Mouse (Mus musculus): ENCODE results near the gene Papln. TPM values are rescaled to one million over a fixed set of nuclear protein-coding genes. Genes with fewer than 3 reads are reported as not detected.
A peak's percentile ranks its signal among the peaks of the same experiment; 100 is the strongest.

Gene Papln
- total RNA-seq, 4 experiments from 2014 or later: 3.7 to 4.7 (median 3.9) TPM

DNA sequence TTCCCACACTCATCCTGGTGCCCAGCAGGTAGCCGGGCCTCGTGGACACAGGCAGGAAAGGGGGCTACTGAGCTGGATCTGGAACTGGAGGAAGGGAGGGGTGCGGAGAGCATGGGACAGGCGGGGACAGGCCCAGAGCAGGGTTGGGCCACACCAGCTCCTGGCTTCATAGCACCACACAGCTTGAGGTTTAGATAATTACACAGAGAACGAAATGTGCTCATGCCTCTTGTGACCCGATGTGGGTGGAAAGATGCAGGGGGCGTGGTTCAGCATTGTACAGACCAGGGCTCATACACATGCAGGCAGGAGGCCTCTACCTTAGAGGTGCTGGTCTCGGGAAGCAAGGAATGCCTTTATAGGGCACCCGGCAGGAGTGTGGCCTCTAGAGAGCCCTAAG, 4.4 kb downstream of the Papln start:
- no peak for DNase-seq (ENCODE audit: low spot score in 2 of 2)

DNA sequence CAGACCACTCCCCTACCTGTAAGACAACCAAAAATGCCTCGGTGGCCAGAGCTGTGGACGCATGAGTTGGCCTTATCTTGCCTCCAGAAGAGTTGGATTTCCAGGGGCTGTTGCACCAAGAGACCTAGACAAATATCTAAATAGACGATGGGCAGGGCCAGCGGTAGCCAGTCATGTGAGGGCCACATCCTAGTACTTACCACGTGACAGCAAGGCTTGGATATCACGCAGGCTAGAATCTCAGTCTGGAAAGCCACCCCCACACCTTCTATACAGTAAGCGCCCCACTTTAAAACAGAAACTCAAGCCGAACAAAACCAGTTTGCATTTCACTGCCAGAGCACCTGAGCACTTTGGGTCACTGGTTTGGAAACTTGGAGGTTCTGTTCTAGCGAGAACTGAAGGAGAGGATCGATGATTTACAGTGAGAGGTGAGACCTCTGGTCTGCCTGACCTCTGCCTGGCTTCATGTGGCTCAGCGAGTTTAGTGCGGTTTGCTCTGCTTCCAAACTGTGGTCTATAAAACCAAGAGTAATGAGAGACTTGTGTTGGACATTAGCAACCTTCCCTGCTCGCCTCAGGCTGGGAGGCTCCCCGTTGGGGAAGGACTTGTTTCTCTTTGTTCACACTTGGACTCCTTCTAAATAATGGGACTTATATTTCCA, 4.9 kb downstream of the Papln start:
- no peak for DNase-seq (ENCODE audit: low spot score in 2 of 2)

DNA sequence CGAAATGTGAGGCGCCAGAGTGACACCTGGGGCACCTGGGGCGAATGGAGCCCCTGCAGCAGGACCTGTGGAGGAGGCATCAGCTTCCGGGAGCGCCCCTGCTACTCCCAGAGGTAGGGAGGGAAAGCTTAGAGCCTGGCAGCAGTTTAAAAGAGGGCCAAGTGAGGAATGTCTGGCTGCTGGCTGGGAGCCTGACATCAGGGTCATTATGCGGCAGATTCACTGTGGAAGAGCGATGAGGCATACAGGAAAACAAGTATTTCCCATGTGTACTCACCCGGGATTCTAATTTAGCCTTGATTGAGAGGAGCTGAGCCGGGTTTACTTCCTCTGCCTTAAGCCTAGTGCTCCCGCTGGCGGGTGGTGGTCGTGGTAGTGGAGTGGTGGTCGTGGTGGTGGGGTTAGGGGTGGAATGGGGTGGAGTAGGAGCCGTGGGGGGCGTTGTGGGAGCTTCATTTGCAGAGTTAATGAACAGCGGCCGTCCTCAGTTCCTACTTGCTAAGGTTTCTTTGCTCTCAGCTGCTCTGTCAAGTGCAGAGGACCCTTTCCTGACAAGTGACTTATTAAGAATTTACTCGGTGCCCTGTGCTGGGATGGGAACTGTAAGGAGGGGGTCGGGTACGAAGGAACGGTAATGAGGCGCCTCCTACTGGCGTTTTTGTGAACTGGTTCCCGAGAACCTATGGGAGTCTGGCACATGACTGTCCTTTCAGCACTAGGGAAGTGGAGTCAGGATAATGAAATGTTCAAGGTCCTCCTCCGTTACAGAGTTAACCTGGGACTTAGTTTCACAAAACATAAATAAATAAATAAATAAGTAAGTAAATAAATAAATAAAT, 7.2 kb downstream of the Papln start:
- peak in 1 of 2 experiments; percentile 33 for DNase-seq (ENCODE audit: low spot score in 2 of 2)

DNA sequence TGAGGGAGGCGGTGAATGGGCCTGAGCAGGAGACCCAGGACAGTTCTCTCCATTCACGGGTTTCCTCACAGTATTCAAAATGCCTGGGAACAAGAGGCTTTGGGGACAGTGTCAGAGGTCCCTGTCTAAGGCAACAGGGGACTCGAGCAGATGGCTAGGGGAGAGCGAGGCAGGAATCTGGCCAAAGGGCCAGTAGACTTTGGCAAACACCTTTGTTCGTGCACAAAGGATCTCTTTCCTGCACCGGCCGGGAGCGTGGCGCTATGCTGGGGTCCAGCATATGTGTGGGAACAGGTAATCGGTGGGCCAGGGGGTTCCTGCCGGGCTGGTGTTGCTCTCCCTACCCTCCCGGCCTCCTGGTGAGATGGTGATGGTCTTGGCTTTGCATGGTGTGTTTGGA, 12.2 kb downstream of the Papln start:
- DNase-seq (ENCODE audit: low spot score in 2 of 2): no peak

DNA sequence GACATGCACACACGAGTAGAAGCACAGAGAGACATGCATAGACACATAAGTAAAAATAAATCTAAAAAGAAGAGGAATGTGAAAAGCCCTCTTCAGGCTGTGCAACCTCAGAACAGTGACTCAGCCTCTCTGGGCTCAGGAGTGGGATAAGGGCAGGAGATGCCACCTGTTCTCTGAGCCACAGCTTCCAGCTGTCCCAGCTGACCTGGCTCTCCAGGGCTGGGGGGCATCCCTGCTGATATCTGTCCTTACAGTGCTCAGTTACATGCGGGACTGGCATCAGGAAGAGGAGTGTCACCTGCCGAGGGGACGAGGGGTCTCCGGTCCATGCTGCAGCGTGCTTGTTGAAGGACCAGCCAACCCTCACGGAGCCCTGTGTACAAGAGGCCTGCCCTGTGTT, 13.3 kb downstream of the Papln start:
- no peak for DNase-seq (ENCODE audit: low spot score in 2 of 2)

DNA sequence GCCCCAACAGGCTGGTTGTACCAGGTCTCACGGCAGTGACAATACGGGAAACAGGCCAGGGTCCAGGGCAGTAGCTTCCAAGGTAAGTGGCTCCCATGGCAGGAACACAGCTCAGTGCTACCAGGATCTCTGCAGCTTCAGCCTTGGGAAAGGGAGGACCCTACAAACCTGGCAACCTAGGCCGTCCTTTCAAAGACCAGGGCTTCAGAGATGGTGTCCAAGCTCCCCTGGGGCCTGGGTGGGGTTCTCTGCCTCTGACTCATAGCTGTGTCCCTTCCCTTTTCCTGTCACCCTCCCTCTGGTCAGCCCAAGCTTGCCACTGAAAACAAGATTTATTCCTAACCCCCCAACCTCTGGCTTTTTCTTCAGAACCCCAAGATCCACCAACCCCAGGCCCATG, 16.7 kb downstream of the Papln start:
- DNase-seq (ENCODE audit: low spot score in 2 of 2): no peak

DNA sequence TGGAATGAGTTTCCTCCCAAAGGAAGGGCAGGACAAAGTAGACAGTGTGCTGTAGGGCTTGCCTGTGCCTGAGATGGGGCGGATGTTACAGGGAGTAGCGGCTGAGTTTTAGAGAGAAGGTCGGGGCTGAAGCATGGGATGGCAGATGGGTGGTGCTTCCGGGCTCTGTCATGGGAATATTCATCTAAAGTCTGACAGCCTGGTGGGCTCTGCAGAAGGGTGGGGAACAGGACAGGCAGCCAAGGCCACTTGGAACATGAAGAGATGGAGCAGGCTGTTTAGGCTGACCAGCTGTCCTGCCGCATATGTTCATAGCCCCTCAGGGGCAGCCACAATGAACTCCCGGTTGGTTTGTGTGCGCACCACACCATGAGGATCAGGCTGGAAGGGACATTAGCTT, 17.8 kb downstream of the Papln start:
- no peak for DNase-seq (ENCODE audit: low spot score in 2 of 2)

DNA sequence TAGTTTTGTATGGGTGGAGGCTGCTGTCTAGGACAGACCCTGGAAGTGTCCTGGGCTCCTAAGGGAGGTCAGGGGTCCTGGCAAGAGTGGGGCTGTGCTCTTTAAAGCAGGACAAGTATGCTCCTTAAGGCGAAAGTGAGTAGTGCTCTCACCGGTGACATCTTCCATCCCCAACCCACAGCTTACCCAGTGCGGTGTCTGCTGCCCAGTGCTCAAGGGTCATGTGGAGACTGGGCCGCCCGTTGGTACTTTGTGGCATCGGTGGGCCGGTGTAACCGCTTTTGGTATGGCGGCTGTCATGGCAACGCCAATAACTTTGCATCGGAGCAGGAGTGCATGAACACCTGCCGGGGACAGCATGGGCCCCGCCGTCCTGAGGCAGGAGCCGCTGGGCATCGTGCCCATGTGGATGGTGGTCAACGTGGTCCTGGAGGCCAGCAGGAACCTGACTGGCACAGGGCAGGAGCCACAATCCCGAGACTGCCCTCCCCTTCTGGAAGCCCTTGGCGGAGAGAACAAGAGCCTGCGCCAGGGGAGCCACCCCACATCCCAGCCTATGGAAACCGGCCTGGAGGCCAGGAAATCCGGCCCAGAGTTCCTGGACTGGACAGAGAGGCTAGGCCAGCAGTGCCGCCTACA, 18.3 kb downstream of the Papln start:
- DNase-seq (ENCODE audit: low spot score in 2 of 2): no peak

DNA sequence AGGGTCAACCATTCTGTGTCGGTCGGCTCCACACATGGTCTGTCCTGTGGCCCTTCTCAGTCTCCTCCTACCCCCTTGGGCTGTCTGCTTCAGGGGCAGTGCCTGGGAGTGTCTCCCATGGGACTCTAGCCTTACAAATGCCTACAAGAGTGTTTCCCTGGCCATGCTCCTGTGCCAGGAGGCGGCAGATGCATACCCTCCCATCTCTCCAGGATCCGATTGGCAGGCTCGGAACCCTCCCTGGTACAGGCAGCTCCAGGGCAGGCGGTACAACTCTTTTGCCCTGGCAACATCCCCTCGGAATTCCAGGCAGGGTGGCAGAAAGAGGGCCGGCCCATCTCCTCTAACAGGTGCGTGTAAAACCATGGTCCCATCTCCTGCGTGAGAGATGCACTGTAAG, 19.2 kb downstream of the Papln start:
- no peak for DNase-seq (ENCODE audit: low spot score in 2 of 2)

DNA sequence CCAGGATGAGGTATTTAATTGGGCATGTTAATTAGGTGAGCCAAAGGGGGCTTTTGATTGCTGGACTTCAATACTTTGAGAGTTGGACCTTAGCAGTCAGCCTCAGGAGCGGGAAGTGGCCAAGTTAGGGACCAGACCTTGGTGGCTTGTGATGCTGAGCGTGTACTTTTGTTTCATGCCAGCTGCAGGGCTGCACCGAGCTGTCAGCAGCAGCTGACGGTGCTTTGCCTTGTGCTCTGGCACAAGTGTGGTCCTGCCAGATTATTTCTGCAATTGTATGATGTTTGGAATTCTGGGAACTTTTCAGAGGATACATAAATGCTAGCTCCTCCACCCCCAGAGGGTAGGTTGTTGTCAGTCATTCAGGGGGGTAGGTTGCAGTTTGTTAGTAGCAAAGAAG, 21.9 kb downstream of the Papln start:
- no peak for DNase-seq (ENCODE audit: low spot score in 2 of 2)

DNA sequence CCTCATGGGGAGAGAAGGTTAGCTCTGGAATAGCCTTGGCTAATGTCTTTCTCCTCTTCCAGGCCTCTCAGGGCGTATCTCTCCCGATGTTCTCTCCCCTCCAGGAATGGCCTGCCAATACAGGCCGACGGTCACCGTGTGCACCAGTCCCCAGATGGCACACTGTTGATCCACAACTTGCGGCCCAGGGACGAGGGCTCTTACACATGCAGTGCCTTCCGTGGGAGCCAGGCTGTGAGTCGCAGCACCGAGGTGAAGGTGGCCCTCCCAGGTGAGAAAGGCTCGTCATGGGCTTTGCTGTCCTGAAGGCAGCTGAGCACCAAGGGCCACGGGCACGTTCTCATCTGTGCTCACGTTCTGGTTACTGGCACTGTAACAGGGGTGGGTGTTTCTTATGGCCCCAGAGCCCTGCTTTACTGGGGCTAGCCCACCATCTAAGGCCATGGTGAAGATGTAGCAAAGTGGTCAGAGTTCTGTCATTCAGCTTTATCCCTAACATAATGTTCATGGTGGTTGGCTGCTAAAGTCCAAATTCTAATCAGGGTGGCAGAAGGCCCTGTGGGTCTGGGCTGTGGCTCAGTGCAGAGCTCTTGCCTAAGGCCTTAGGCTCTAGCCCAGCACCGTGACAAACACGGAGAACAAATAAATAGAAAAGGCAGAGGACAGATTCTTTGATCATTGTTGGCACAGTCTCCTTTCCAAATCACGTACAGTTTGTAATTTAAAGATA, 25.8 kb downstream of the Papln start:
- no peak for DNase-seq (ENCODE audit: low spot score in 2 of 2)

DNA sequence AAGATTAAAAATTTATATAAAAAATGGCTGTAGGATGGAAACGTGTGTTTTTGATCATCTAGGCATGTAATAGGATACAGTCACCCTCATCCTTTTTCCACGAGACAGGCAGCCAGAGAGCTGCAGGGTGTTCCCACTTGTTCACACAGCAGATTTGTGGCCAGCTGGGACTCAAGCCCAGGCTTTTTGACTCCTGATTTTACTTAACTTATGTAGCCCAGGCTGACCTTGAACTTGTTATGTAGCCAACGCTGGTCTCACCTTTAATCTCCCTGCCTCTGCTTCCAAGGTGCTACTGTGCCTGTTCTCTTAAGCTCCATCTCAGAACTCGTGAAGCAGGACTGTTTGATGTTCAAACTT, 26.3 kb downstream of the Papln start:
- no peak for DNase-seq (ENCODE audit: low spot score in 2 of 2)

DNA sequence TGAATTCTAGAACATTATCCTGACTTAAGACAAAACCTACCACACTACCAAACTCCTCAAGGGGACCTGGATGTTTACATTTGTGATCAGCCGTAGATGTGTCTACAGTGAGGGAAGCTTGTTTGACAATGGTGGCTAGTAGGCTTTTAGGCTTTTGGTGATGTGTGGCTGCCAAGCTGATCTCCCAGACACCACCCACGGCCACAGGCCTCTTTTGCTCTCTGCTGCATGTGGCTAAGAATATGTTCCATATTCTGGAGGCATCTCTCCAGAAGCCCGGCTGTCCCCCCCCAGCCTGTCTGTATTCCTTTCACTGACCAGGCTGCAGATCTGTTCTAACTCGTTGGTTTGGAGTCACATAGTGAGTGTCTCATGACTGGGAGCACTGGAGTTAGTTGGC, 27.3 kb downstream of the Papln start:
- no peak for DNase-seq (ENCODE audit: low spot score in 2 of 2)

DNA sequence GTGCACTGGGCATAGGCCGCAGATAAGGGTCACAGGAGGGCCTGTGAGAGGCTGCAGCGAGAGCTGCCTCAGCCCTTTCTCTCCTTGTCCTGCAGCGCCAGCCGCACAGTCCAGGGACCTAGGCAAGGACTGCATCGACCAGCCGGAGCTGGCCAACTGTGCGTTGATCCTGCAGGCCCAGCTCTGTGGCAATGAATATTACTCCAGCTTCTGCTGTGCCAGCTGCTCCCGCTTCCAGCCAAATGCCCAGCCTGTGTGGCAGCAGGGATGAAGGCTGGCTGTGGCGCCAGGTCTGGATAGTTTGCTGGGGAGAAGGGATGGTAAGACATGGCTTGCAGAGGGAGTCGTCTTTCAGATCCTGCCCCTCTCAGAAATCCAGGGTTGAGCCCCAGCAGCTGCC, 28.3 kb downstream of the Papln start:
- DNase-seq (ENCODE audit: low spot score in 2 of 2): peak in 1 of 2 experiments; percentile 44

DNA sequence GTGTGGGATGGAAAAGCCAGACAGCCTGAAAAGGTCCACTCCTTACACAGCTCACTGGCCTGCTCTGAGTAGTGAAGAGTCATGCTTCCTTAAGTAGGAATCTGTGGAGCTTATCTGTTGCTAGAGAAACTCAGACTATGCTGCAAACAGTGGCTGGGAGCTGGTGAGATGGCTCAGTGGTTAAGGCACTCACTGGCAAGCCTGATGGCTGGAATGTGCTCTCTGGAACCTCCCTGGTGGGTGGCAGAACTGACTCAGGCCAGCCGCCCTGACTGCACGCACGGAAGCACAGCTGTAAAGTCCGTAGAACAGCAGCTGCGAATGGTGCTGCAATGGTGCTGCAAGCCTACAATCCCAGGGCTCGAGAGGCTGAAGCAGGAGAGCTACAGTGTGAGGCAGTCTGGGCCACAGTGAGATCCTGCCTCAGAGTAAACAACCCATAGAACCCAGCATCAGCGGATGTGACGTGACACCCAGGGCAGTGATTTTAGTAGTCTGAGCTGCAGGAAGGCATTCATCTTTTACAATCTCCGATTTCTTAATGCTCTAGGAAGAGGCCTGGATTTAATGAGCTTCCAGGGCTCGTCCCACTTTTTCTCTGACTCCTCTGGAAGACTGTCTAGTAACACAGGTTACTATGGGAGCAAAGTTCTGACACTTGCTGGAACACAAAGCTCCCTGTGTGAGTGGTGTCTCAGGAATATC, 29.4 kb downstream of the Papln start:
- DNase-seq (ENCODE audit: low spot score in 2 of 2): no peak

DNA sequence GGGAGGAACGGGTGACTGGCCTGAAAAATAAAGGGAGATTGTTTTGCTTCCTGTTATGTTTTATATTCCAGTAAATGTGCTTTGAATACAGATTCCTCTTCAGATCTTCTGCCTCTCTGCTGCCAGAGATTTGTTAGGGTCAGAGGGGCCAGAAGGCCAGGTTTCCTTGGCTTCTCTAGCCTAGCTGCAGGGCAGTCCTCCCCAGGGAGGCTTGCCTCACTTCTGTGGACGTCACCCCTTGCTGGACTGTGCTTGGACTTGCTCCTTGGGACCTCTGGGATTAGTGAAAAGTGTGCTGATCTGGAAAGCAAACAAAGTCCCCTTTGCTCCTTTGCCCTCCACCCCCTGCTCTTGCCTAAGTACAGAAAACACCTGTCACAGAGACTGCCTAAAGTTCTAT, 31.6 kb downstream of the Papln start:
- no peak for DNase-seq (ENCODE audit: low spot score in 2 of 2)

DNA sequence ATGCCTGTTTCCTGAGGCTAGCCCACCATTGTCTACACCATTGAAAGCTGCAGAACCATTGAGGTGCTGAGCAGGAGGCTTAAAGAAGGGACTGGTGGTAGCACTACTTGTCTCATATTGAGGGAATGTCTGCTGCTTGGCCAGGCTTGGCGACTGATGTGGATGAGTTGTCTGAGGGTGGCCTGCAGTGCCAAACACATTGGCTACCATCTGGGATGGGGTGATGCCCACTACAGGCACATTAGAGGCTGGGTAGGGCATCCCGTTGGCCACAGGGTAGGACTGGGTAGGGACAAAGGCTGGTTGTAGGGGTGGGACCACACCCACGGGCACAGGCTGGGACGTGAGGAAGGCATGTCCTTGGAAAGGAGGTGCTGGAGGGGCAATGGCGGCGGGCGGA, 32.2 kb downstream of the Papln start:
- DNase-seq (ENCODE audit: low spot score in 2 of 2): no peak

DNA sequence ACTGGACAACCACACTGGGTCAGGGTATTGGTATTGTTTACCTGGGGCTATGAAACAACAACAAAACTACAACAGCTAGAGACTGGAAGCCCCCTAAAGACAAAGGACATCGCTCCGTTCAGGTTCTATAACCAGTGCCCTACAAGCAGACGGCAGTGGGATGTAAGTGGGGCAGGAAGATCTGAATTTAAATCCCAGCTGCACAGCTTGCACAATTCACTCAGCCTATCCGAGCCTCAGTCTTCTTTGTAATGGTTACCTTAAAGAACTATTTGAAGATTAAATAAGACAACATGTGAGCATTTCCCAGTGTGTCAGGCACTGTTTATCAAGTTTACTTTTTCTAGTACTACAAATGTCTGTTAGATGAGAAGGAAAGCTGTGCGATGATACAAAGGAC, 34.9 kb downstream of the Papln start:
- DNase-seq (ENCODE audit: low spot score in 2 of 2): no peak

DNA sequence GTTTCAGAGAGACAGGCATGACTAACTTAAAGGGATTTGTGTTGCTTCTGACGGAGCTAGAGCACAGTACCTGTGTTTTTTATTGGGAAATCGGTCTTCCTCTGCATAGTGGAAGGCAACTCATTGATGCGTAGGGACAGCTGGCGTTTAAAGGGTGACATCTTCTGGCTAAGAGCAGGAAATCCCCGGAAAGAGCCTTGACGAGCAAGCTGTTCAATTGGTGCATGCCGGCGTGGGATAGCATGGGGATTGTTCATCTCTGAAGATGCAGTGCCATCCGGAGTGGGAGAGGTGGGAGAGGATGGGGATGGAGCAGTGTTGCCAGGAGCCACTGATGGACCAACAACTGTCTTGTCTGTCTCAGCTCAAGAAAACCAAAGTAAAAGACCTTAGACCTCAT, 37.5 kb downstream of the Papln start:
- DNase-seq (ENCODE audit: low spot score in 2 of 2): peak; percentile 41 to 49

DNA sequence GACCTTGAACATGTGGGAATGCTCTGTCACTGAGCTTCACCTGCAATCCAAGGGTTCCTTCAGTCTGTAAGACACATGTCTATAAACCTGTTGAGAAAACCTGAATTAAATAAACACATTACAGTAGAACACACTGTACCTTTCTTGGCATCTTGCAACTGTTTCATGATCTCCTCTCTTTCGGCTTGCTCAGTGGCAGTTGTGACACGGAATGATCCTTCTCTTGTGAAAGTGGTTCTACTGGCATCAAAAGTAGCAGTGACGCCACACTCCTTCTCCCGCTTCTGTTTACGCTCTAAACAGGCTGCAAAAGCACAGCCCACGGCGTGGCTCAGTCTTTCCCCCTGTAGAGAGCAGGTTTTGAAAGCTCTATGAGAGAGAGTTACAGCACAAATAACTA, 40.2 kb downstream of the Papln start:
- DNase-seq (ENCODE audit: low spot score in 2 of 2): no peak

DNA sequence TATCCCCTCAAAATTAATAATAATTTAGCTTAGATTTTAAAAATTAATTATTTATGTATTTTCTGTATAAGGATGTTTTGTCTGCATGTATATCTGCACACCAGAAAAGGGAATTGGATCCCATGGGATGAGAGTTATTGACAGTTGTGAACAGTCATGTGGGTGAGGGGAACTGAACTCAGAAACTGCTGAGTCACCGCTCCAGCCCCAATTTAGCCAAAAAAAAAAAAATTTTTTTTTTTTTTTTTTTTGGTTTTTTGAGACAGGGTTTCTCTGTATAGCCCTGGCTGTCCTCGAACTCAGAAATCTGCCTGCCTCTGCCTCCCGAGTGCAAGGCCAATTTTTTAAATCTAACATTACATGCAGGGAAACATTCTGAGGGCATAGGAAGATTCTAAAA, 48.5 kb downstream of the Papln start:
- DNase-seq (ENCODE audit: low spot score in 2 of 2): no peak
